Mouse (Mus musculus) stomach, postnatal 0 days (tissue): ENCODE measurements around the gene Tssk6. TPM values are rescaled to one million over a fixed set of nuclear protein-coding genes. Genes with fewer than 3 reads are reported as not detected.

Experiments used
- ATAC-seq: fragments of 200-750 bp; cut with Nextera tagmentation; 2 replicates; pipeline ENCODE4 v1.8.0; 2017; ENCODE audit not compliant: low FRiP score, low TSS enrichment
- DNase-seq: peaks from one replicate; pipeline ENCODE4 v3.0.0-alpha.2; 2016; ENCODE audit warnings: low spot score
- H3K27ac ChIP-seq: fragments of 300-500 bp; sonication (generic); replicated peaks from 2 replicates; pipeline ENCODE4 v1.5.1; 2014; ENCODE audit warnings: mild to moderate bottlenecking, control low read depth
- H3K27me3 ChIP-seq: fragments of 300-500 bp; sonication (generic); 2 replicates; pipeline ENCODE4 v1.6.1; 2014; ENCODE audit warnings: low read length; ENCODE audit not compliant: control insufficient read depth, insufficient read depth
- H3K36me3 ChIP-seq: fragments of 300-500 bp; sonication (generic); 2 replicates; pipeline ENCODE4 v1.6.1; 2014; ENCODE audit warnings: low read length, mixed read lengths; ENCODE audit not compliant: control insufficient read depth, insufficient read depth
- H3K4me1 ChIP-seq: fragments of 300-500 bp; sonication (generic); replicated peaks from 2 replicates; pipeline ENCODE4 v1.6.1; 2014; ENCODE audit warnings: antibody characterized with exemption; ENCODE audit not compliant: control insufficient read depth, insufficient read depth
- H3K4me2 ChIP-seq: fragments of 300-500 bp; sonication (generic); replicated peaks from 2 replicates; pipeline ENCODE4 v1.6.1; 2014; ENCODE audit warnings: low read depth, mild to moderate bottlenecking, control low read depth, moderate library complexity
- H3K4me3 ChIP-seq: fragments of 300-500 bp; sonication (generic); 2 replicates; pipeline ENCODE4 v1.5.1; 2014; ENCODE audit warnings: low read depth, low read length, control low read depth
- H3K9ac ChIP-seq: fragments of 300-500 bp; sonication (generic); 2 replicates; pipeline ENCODE4 v1.6.1; 2014; ENCODE audit warnings: mild to moderate bottlenecking, low read length, control low read depth, mixed read lengths
- H3K9me3 ChIP-seq: fragments of 300-500 bp; sonication (generic); 2 replicates; pipeline ENCODE4 v1.6.1; 2016; ENCODE audit warnings: low read length; ENCODE audit not compliant: control insufficient read depth
- CTCF ChIP-seq: IDR thresholded peaks from 2 replicates; pipeline ENCODE4 v1.5.1; 2016; ENCODE audit warnings: antibody characterized with exemption, low read depth, mild to moderate bottlenecking, moderate library complexity
- EP300 ChIP-seq: optimal IDR thresholded peaks from 2 replicates; pipeline ENCODE3; 2016; ENCODE audit warnings: antibody characterized with exemption
- WGBS: fragments of 180-500 bp; shearing (Covaris S2); extraction: QIAGEN DNeasy Blood & Tissue Kit; methylation state at CpG from one replicate; pipeline ENCODE4 v1.1.7; 2014; 5-methylcytosine and 5-hydroxymethylcytosine counted together
- polyA plus RNA-seq: library from polyadenylated mRNA; unstranded; fragments of >200 nt; fragmentation: Nextera tagmentation; extraction: Ambion mirVana; gene quantifications from 2 replicates; pipeline ENCODE4 v1.2.1, GENCODE M21; 2015

Tssk6 gene
- polyA plus RNA-seq, 1 experiment from 2014 or later = 2.7 TPM

GRCm38 (mm10) chr8:69888902-69889301, 13.1 kb upstream of the Tssk6 start:
- Histone ChIP-seq H3K27ac (no peak overlapping the region), H3K9me3 (no peaks in the 10 kb centered on the region), H3K4me2 (peak overlapping the region; percentile 52), H3K4me1 (no peaks in the 10 kb centered on the region), H3K27me3 (peaks cover 24% of the 10 kb centered on the region), H3K36me3 (no peaks in the 10 kb centered on the region; the same call in 1 of the 2 replicates), H3K9ac (no peak overlapping the region; the same call in 1 of the 2 replicates), H3K4me3 (peak overlapping the region; percentile 30)
- 4% methylated on average over 32 of the region's 32 CpGs for WGBS
- DNase-seq (no peak), ATAC-seq (no peak)
- TF ChIP-seq EP300 (no peak), CTCF (no peak)

DNA sequence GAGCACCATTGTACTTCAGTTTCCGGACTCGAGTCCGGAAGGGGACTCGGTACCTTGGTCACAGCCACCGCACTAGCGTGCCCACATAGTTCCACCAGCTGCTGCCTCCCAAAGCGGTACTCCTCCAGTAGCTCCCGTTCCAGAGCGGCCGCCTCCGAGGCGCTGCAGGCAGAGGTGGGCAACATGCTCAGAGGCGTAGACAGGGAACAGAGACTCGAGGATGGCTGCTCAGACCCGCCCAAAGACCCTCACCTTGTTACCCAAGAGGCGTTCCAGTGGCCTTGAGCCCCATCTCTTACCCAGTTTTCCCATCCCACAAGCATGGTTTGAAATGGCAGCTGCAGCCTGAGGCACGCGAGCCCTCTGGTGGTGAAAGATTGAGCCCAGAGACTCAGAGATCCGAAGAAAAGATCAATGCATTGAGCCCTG, 11.2 kb upstream of the Tssk6 start:
- H3K9ac ChIP-seq = no peak overlapping the region
- no peak overlapping the region for H3K4me3 ChIP-seq
- H3K27ac ChIP-seq = no peak overlapping the region
- 43% methylated on average over 19 of the region's 19 CpGs for WGBS
- TF ChIP-seq EP300 = no peak
- TF ChIP-seq CTCF = peak; percentile 82
- H3K4me2 ChIP-seq = no peak overlapping the region
- DNase-seq (peak; percentile 63), ATAC-seq (no peak)
- no peaks in the 10 kb centered on the region for H3K4me1 ChIP-seq
- no peaks in the 10 kb centered on the region; the same call in 1 of the 2 replicates for H3K36me3 ChIP-seq
- H3K9me3 ChIP-seq = no peaks in the 10 kb centered on the region
- peaks cover 14% of the 10 kb centered on the region for H3K27me3 ChIP-seq

DNA sequence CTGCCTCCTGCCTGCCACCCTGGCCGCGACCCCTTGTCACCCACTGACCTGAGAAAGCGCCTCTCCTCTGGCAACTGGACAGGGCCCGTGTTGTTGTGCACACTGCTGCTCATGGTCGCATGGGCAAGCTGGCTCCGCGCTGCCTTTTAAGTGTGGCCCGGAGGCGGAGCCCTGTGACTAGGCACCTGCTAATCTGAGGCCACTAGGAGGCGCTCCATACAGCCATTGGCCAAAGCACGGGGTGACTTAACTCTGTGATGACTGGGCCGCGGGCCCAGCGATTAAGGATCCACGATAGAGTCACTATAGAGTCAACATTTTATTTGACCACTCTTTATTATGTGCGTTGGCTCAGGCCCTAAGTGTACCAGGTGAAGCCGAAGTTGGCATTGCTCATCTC, 8.1 kb upstream of the Tssk6 start:
- Histone ChIP-seq H3K36me3 (peaks cover 4% of the 10 kb centered on the region; the same call in 1 of the 2 replicates), H3K9me3 (no peaks in the 10 kb centered on the region), H3K4me1 (no peaks in the 10 kb centered on the region), H3K9ac (no peak overlapping the region), H3K27ac (no peak overlapping the region), H3K4me3 (no peak overlapping the region), H3K4me2 (no peak overlapping the region), H3K27me3 (peaks cover 4% of the 10 kb centered on the region; the same call in 1 of the 2 replicates)
- ATAC-seq (peak; percentile 62), DNase-seq (peak; percentile 80)
- 43% methylated on average over 17 of the region's 17 CpGs for whole genome bisulfite sequencing
- peak; percentile 75 for TF ChIP-seq CTCF
- TF ChIP-seq EP300 = no peak

DNA sequence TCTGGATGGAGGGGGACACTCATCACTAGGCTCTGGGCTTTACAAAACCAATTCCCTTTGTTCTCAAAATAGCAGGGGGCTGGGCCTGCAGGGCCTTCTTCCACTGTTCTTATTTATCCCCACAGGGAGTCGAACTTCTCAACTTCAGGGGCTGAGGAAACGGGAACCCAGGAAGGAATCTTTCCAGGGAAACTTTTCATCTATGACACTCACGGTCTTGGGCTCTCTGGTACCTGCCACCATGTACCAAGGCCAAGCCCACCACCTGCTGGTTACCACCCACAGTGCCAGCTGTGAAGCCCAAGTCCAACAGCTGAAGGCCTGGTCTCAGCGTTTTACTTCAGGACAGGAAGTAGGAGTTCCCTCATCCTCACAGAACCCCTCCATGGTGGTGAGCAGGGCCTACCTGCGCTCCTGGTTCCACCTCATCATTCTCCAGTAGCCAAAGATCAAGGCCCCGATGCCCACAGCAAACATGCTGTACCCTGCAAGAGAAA, 7.1 kb upstream of the Tssk6 start:
- no peaks in the 10 kb centered on the region for H3K4me1 ChIP-seq
- TF ChIP-seq CTCF = no peak
- no peak for TF ChIP-seq EP300
- H3K27ac ChIP-seq = no peak overlapping the region
- H3K4me2 ChIP-seq = no peak overlapping the region
- H3K9me3 ChIP-seq = no peaks in the 10 kb centered on the region
- peaks cover 4% of the 10 kb centered on the region; the same call in 1 of the 2 replicates for H3K36me3 ChIP-seq
- ATAC-seq (no peak), DNase-seq (no peak)
- 66% methylated on average over 6 of the region's 6 CpGs for WGBS
- H3K9ac ChIP-seq = no peak overlapping the region
- H3K4me3 ChIP-seq = no peak overlapping the region
- no peaks in the 10 kb centered on the region; the same call in 1 of the 2 replicates for H3K27me3 ChIP-seq

DNA sequence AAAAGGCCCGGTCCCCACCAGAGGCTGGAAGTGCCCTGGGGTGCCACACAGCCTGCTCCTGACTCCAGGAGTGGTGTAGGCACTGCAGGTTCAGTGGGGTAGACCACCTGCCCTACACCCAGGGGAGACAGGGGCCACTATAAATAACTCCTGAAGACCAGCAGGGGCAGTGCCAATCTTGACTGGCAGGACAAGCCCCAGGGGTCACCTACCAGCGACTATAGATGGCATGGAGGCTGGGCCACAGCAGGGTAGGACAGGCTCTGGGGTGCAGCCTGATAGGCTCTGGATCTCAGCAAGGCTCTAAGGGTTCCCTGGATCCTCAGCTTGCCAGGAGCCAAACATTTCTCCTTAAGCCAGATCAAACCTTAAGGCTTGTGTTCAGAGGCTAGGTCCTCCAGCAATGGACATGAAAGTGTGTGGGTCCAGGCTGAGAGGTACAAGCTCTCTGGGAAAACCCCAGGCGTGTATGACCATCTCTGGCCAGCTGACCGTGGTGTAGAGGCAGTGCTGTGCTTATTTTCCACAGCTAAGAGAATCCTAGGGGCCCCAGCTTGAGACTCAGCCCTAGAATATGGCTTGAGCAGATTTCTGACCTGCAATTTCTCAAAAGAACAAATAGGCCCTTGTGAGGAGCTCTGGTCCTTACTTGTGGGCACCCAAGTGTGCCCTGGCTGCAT, 6.1 kb upstream of the Tssk6 start:
- ATAC-seq = no peak
- H3K4me1 ChIP-seq = no peaks in the 10 kb centered on the region
- H3K9ac ChIP-seq = no peak overlapping the region
- H3K27me3 ChIP-seq = no peaks in the 10 kb centered on the region
- 81% methylated on average over 4 of the region's 4 CpGs for WGBS
- H3K4me2 ChIP-seq = no peak overlapping the region
- no peak for TF ChIP-seq EP300
- TF ChIP-seq CTCF = no peak
- no peak overlapping the region for H3K27ac ChIP-seq
- no peak for DNase-seq
- H3K4me3 ChIP-seq = no peak overlapping the region
- peaks cover 4% of the 10 kb centered on the region; the same call in 1 of the 2 replicates for H3K36me3 ChIP-seq
- H3K9me3 ChIP-seq = no peaks in the 10 kb centered on the region

- DNase-seq (no peak), ATAC-seq (no peak)
- no peak overlapping the region for H3K9ac ChIP-seq
- no peaks in the 10 kb centered on the region for H3K27me3 ChIP-seq
- H3K36me3 ChIP-seq = peaks cover 4% of the 10 kb centered on the region; the same call in 1 of the 2 replicates
- WGBS = 81% methylated on average over 6 of the region's 6 CpGs
- H3K4me3 ChIP-seq = no peak overlapping the region
- no peak for TF ChIP-seq CTCF
- TF ChIP-seq EP300 = no peak
- no peak overlapping the region for H3K4me2 ChIP-seq
- no peaks in the 10 kb centered on the region for H3K9me3 ChIP-seq
- peaks cover 3% of the 10 kb centered on the region; the same call in 1 of the 2 replicates for H3K4me1 ChIP-seq
- H3K27ac ChIP-seq = no peak overlapping the region
Measured at GRCm38 (mm10) chr8:69897857-69898256, 4.1 kb upstream of the Tssk6 start.
